Mouse (Mus musculus): ENCODE results near the gene Kit.

Gene Kit

DNA sequence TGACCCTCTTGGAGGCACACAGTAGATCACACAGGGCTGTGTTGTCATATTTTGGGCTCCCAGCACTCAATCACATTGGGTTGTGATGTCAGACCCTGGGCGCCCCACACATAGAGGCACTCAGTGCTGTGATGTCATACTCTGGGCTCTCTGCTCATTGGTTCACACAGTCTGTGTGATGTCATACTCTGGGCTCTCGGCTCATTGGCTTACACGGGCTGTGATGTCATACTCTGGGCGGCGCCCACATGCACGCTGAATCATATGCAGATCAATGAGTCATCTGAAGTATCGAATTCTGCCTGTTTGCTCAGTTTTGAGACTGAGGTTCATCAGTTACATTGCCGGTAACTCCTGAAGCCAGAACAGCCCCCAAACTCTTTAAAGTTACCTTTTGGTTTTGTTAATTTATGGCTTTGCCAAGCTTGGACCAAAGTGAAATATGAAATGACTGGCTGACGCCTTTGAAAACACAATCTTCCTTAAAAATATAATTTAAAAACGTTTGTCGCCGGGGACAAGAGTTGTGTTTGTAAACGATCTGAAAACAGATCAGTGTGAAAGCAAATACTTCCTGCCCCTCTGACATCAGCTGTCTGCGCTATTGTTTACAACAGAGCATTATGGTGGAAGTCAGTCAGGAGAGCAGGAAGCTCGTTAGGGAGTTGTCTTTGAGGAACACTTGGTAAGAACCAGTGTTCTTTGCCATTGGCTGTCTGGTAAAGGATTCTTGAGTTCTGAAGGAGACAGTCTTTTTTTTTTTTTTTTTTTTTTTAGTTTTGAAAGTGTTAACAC lies 15.0 kb downstream of the Kit start:
- in situ Hi-C loops (cut with MboI, MseI): no loop called here

DNA sequence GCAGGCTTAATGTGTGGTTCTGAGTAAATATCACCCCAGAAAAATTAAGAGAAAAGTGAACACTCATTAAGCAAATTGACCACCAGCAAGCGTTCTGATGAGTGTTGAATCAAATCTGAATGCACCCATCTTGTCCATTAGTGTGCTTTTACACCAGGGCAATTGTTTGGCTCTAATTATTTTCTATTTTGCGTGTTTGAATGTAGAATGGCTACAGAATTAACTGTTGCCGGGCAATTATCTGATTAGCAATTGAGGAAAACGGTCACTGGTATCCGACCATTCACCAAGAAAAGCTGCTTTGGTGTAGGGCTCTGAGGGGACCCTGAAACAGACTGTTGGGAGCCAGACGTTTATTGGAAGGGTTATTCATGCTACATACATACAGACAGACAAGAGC lies 16.2 kb downstream of the Kit start:
- in situ Hi-C loops (cut with MboI, MseI): no loop called here

DNA sequence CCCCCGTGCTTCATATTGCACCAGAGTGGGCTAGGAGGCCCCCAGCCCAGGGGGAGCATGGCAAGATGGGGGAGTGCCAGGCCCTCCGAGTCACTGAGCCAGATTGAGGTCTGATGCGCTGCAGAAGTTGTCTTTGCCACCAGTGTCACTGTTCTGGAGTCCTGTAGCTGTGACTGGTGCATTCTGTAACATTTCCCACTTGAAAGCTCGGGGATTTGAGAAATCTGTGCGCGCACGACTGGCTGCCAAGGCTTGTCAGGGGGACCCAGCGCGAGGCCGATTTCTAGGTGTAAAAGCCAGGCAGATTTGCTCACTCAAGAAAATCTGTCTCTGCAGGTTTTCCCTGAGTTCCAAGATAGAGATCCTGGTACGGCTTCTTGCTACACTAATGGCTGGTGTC lies 16.9 kb downstream of the Kit start:
- in situ Hi-C loops (cut with MboI, MseI): no loop called here

DNA sequence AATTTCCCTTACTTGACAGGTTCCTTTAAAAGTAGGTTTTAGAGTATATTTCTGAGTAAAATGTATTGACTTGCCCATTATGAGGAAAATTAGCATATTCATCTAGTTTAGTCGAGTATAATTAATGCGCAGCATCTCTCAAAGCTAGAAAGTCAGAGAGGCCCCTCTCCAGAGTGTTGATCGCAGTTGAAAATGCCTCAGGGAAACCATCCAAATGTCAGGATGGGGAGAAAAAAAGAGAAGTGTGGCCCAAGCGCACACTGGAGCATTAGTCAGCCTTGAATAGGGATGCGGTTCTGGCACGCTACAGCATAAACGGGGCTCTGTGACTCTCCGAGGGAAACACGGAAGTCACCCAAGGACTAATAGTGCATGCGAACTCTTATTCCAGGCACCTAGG lies 20.6 kb downstream of the Kit start:
- in situ Hi-C loops (cut with MboI, MseI): no loop called here

DNA sequence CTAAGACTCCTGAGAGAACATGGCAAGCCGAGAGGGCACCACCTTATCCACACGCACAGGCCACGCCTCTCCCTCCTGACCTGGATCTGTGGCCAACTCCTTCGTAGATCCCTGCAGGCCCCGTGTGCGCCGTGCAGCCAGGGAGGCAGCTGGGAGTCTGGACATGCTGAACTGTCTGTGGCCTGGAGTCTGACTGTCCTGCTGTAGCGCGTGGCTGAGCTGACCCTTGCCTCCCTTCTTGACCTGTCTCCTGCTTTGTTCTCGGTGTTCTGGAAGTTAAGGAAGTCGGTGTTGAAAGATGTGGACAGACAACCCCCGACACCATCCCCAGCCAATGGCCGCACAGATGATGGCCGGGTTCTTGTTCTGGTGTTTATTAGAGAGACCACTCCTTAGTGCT lies 21.5 kb downstream of the Kit start:
- in situ Hi-C loops (cut with MboI, MseI): no loop called here

DNA sequence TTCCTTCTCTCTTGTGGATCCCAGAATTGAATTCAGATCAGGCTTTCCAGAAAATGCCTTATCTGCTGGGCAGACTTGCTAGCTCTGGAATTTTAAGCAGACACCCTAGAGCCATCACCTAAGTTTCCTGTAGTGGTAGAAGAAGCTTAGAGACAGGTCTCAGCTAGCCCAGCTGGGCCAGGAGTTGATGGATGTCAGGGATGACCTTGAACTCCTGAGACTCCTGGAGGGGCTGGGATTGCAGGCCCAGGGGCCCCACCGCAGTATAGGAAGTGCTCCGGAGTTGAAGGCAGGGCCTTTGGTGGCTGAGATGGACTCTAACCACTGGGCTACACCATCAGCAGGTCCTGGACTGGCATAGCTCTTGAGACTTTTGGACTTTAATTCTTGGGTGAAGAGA lies 22.6 kb downstream of the Kit start:
- in situ Hi-C loops (cut with MboI, MseI): no loop called here

DNA sequence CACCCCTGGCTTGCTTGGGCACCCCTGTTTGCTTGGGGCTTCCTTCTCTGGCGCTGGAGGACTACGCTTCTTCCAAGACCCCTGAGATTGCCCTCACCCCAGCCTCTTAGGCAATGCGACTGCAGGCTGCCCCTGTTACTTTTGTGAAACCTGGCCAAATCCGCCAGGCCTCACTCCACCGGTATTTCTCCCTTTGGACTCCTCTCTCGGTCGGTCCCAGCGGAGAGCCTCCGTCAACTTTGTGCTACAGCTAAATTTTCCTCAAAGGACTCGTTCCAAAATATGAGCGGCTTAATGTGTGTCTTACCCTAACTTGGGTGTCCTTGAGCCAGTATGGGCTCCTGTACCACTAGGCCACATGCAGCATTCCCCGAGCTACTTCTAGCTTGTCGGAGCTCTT lies 23.8 kb downstream of the Kit start:
- in situ Hi-C loops (cut with MboI, MseI): no loop called here

DNA sequence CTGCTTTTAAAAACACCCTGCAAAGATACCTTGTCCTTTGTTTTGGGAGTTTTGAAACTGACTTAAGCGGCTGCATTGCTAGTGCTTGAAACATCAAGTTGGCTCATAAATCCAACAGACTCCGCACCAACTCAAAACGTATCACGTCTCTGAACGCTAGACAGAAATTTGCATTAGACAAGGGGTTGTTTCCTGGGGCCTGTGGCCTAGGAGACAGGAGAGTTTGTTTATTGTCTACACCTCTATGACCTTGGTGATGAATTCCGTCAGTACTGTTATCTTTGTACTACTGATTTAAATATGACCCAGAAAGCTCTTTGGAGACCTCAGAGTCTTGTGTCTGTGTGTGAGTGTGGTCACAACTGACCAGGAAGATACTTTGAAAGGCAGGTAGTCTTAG lies 25.3 kb downstream of the Kit start:
- in situ Hi-C loops (cut with MboI, MseI): no loop called here

DNA sequence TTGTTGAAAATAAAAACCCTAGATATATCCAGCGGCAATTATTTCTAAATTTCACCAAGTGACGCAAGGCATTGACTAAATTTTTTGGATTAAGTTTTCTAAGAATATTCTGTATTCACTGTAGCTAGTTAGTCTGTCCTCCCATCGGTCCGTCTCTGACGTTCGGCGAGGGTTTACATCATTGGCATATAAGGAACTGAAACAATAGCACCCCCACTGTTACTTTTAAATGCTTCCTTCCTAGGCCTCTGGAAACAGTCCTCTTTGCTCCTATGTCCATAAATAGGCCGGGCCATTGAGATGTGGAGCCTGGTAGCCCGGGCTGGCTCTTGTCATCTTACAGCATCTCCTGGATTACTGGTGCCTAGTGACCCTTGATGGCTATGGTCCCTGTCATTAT lies 29.5 kb downstream of the Kit start:
- in situ Hi-C loops (cut with MboI, MseI): no loop called here

DNA sequence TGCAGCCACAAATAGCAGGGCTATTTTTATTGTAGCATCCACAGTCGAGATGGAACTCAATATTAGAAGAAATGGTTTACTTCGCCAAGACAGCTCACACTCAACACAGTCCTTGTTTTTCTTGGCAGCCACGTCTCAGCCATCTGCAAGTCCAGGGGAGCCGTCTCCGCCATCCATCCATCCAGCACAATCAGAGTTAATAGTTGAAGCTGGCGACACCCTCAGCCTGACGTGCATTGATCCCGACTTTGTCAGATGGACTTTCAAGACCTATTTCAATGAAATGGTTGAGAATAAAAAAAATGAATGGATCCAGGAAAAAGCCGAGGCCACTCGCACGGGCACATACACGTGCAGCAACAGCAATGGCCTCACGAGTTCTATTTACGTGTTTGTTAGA lies 32.2 kb downstream of the Kit start:
- in situ Hi-C loops (cut with MboI, MseI): no loop called here

DNA sequence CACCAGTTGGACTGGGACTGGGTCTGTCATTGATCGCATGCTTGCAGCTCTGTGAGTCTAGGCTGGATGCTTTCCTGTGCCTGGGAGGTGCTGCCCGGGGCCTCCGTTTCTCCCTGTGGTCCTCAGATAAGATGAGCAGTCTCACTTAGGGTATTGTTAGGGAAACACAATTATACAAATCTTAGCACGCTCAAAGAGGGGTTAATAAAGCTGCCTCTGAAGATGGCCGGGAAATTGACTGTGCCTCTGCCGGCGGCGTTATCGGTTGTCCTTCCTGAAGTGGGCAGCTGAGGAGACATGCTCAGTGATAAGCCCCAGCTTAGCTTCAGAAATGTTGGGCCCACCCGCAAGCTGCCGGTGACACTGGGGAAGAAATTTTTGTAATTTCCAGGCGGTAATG lies 33.3 kb downstream of the Kit start:
- in situ Hi-C loops (cut with MboI, MseI): no loop called here

DNA sequence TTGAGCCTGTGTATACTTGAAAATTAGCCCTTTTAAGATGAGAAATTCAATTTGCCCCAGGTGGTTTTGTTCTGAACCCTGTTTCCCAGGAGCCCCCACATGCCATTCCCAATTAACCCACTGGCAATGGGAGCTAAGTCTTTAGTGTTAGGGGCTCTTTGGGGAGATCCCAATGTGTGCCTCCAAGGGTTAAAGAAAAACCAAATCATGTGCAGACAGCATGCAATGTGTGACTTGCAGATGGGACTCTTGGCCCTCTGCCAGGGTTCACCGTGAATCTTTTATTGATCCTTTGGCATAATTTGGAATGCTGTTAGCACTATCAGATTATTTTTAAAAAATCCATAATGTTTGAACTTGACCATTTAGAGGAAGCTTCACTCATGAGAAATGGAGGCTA lies 37.7 kb downstream of the Kit start:
- in situ Hi-C loops (cut with MboI, MseI): no loop called here

DNA sequence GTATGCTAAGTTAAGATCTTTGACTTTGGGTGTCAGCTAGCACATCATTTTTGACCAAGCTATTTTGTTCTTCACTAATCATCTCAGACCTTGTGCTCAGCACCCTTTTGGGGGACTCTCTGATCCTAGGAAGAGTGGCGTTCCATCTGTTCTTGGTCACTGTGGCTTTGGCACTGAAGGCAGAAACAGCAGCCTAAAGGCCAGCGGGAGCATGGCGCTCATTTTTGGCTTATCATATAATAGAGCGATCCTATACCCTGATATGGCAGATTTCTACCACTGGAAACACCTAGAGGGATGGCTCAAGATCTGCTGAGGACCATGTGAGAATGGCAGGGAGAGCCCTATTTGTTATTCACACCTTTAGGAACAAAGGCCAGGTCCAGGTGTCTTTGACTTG lies 38.2 kb downstream of the Kit start:
- in situ Hi-C loops (cut with MboI, MseI): no loop called here

DNA sequence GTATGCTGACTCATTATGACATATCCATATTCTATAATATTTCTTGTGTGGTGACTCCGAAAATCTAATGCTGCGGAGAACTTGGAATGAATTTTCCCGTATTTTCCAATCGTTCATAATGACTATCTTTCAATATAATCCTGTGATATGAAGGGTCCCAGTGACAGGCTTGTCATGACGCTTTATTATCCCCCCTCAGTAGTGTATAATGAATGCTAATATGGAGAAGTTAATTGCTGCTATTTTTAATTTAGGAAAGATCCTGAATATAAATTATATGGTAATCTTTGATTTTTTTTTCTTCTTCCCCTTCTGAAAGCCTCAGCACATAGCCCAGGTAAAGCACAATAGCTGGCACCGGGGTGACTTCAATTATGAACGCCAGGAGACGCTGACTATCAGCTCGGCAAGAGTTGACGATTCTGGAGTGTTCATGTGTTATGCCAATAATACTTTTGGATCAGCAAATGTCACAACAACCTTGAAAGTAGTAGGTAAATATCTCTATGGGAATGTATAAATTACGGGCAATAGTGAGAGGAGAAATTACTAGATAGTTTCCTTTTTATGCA lies 40.4 kb downstream of the Kit start:
- in situ Hi-C loops (cut with MboI, MseI): no loop called here

DNA sequence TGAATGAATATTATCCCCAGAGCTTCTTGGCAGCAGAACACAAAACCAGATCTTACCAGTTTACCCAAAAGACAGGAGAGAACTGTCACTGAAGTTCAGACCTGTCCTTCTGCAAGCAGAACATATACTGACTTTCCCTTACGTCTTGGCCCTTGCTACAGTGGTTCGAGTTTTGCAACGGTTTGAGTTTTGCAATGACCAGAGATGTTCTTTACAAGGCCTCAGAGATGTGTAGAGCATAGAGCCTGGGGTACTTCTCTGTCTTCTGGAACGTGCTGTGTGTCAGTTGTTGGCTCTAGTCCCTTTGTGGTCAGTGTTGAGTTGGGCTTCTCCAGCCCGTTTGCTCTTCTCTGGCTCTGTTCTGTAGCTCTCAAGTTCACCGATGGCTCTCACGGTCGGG lies 40.9 kb downstream of the Kit start:
- in situ Hi-C loops (cut with MboI, MseI): no loop called here

DNA sequence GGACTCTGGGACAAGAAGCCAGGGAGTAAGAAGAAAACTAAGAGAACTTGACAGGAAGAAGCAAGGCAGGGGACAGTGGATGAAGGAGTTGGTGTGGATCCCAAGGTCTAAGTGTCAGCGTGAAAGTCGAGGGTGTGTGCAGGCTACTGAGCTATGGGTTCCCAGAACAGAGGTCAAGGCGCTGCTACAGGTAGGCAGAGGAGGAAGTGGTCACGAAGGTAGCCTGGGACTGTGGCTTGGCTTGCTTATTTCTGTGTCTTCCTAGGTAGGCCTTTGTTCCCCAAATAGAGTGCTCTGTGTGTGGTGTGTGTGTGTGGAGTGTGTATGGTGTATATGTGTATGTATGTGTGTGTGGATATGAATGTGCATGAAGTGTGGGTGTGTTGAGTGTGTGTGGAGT lies 47.7 kb downstream of the Kit start:
- in situ Hi-C loops (cut with MboI, MseI): no loop called here

DNA sequence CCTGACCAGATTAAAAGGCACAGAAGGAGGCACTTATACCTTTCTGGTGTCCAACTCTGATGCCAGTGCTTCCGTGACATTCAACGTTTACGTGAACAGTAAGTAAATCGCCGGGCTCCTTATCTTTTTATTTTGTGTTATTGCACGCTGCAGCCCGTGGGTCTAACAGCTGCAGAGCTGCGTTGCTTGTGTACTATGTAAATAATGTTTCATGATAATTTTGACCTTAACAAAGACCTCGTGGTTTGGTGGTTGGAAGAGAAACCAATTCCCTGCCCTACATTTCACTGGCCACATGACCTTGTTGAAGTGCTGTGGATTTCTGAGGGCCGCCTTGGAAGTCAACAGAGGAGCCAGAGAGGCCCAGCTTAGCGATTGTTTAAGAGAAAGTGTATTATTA lies 48.3 kb downstream of the Kit start:
- in situ Hi-C loops (cut with MboI, MseI): no loop called here

DNA sequence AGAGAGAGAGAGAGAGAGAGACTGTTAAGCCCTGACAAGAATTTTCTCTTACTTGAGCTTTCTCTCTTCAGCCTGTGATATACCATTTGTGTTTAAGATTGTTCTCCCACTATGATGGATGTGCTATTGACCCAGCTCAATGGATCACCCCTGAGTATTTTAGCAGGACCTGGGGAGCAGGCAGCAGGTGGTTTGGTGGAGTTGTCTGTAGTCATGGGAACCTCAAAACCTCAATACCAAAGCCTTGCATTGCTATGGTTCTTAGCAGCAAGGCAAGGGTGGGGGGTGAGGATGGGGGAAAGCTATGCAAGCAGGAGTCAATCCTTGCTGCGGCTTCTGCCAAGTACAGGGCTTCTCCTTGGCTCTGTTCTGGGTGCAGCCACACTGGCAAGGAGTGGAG lies 48.8 kb downstream of the Kit start:
- in situ Hi-C loops (cut with MboI, MseI): no loop called here

DNA sequence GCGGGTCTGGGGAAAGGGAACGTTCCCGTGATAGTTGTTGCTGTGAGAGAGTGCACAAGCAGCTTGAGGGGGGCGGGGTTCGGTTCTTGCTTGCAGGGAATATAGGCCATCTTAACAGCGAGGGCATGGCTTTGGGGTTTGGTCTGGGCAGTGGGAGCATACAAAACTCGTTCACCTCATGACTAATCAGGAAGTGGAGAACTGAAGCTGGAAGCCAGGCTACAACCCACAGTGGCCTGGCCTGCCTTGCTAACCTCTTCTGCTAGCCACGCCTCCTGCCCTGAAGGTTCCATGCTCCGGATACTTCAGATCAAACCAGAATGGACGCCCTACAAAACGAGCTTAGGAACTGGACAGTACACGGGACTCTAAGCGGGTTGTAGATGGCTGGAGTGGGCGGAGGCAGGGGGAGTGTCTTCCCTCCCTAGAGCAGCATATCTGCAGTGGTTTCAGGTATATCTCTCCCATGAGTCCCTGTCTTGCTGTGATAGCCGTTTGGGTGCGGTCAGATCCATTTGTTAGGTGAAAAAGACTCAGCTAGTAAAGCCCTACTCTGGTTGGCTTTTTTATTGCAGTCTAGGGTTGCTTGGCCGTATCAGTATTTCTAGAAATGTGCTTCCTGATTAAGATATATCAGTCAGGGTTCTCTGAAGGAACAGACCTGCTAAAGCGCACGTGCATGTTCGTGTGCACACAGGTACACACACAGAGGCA lies 49.4 kb downstream of the Kit start:
- in situ Hi-C loops (cut with MboI, MseI): no loop called here

DNA sequence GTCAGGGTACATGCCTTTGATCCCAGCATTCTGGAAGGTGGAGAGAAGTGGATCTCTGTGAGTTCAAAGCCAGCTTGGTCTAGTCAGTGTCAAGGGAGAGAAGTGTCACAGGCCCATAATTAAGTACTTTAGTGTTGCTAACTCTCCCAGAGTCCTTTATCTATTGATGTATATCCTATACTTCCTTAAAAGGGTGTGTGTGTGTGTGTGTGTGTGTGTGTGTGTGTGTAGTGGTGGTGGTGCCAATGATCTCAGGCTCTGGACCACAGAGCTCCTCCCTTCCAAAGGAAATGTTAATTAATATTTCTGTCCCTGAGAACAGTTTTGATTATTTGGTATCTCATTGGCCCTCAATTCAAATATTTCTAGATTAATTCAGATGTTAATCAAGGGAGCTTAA lies 50.3 kb downstream of the Kit start:
- in situ Hi-C loops (cut with MboI, MseI): no loop called here

DNA sequence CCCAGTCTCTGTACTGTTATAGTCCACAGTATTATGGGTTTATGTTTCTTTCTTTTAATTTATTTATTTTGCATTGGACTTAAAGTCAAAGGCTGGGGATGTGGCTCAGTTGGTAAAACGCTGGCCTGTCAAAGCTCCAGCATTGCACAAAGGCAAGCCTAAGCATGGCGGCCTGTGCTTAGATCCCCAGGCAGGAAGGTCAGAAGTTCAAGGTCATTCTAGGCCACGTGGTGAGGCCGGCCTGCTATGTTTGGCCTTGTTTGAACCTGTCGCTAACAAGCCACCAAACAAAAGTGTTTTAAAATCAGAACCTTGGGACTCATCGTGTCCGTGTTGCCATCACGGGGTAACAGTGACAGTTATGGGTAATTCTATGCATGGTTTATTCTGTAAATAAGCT lies 51.6 kb downstream of the Kit start:
- in situ Hi-C loops (cut with MboI, MseI): no loop called here

DNA sequence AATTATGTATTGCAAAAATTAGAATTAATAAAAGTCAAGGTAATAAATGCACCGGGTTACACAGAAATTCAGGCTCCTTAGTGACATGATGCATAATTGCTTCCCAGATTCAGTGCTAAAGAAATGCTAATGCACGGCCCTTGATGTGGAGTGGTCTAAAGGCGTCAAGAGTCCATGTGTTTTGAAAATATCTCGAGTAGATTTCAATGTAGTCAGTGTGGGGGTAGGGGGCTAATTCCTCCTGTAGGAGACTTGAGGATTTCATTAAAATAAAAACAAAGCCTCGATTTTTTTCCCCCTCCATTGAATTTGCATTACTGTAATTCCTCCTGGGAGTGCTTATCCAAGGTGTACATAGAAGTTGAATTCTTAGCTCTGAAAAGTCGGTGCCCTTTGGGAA lies 52.0 kb downstream of the Kit start:
- in situ Hi-C loops (cut with MboI, MseI): no loop called here

DNA sequence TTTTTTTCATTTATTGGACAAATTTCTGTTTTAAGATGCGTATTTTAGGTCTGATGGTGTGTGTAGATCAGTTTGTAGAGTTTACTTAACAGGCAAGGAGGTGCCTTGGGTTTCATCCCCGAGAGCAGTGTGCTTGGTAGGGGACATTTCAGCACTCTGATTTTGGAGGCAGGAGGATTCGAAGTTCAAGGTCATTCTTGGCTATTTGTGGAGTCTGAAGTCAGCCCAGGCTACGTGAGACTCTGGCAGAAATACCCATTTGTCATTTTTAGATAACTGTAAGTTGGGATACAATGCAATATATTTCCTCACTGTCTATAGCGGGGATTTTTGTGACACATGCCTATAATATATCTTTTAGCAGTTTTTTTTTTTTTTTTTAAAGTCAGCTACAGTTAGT lies 57.5 kb downstream of the Kit start:
- in situ Hi-C loops (cut with MboI, MseI): no loop called here
